Mouse (Mus musculus): Measurements from ENCODE around the gene Stat5b. TPM values are rescaled to one million over a fixed set of nuclear protein-coding genes. Genes with fewer than 3 reads are reported as not detected.

Gene Stat5b
- polyA plus RNA-seq, 1 experiment from 2014 or later = 20.6 TPM

DNA sequence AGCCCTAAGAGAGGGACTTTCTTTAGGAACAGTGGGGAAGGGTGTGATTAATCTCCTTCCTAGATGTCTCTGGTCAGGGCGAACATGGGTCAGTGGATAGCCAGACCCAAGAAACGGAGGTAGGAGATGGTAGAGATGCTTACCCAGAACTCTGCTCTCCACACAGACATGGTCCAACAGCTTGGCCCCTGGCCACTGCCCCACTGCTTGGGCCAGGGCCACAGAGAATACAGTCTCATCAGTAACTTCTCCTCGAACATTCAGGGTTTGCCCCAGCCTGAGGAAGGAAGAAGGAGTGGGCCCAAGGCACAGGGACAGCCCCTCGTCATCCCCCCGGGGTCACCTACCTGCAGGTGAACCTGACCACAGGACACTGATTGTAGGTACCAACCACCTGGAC is 82.7 kb downstream of the Stat5b start:
- peaks cover 13% of the 10 kb centered on the region for H3K4me1 ChIP-seq (replicated peaks)
- no peak overlapping the region for H3K4me2 ChIP-seq
- no peaks in the 10 kb centered on the region for H3K36me3 ChIP-seq (replicated peaks)
- H3K9ac ChIP-seq = no peak overlapping the region
- ATAC-seq (ENCODE audit: insufficient read depth) = no peak
- 69% methylated on average over 5 of the region's 5 CpGs for WGBS (ENCODE audit: insufficient replicate concordance)
- no peak overlapping the region for H3K4me3 ChIP-seq (replicated peaks)
- peaks cover 6% of the 10 kb centered on the region for H3K27me3 ChIP-seq
- H3K9me3 ChIP-seq (replicated peaks) = no peaks in the 10 kb centered on the region
- H3K27ac ChIP-seq (replicated peaks) = no peak overlapping the region

DNA sequence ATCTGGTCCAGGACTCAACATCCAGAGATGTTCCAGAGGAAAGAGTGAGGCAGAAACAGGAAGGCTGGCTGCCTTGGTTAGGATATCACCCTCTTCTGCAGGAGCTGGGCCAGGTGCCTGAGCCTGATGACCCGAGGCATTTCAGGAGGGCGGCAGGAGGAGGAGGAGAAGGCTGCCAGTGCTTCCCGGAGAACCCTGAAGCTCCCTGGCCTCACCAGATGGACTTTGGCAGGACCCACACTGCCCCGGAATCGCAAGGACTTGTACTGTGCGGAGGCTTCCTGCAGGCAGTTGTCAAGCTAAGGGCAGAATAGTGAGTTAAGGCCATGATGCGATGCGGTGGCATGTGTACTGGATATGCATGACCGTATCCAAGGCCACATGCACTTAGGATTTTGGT is 83.8 kb downstream of the Stat5b start:
- Histone ChIP-seq H3K4me1 (replicated peaks) (peaks cover 16% of the 10 kb centered on the region), H3K27me3 (peaks cover 18% of the 10 kb centered on the region), H3K4me2 (no peak overlapping the region), H3K9me3 (replicated peaks) (no peaks in the 10 kb centered on the region), H3K27ac (replicated peaks) (no peak overlapping the region), H3K36me3 (replicated peaks) (no peaks in the 10 kb centered on the region), H3K4me3 (replicated peaks) (no peak overlapping the region), H3K9ac (no peak overlapping the region)
- ATAC-seq (ENCODE audit: insufficient read depth) = no peak
- 78% methylated on average over 9 of the region's 9 CpGs for WGBS (ENCODE audit: insufficient replicate concordance)

- H3K27ac ChIP-seq (replicated peaks) = no peak within 1 kb of the TSS
- 70% methylated on average over 7 of the region's 7 CpGs for WGBS (ENCODE audit: insufficient replicate concordance)
- no peaks in the 10 kb centered on the region for H3K36me3 ChIP-seq (replicated peaks)
- H3K4me3 ChIP-seq (replicated peaks) = peak within 1 kb of the TSS; percentile 53
- peak within 1 kb of the TSS; percentile 81 for H3K4me2 ChIP-seq
- no peaks in the 10 kb centered on the region for H3K9me3 ChIP-seq (replicated peaks)
- ATAC-seq (ENCODE audit: insufficient read depth) = no peak
- peaks cover 26% of the 10 kb centered on the region for H3K4me1 ChIP-seq (replicated peaks)
- H3K9ac ChIP-seq = no peak within 1 kb of the TSS; the same call in 1 of the 2 replicates
- H3K27me3 ChIP-seq = peaks cover 54% of the 10 kb centered on the region
Observed at GRCm38 (mm10) chr11:100762831-100763230, 87.7 kb downstream of the Stat5b start, which contains the start of gene Hcrt. Gene Hcrt (minus strand): TSS chr11:100762931.

- Histone ChIP-seq H3K36me3 (replicated peaks) (no peaks in the 10 kb centered on the region), H3K27me3 (peaks cover 66% of the 10 kb centered on the region), H3K9me3 (replicated peaks) (no peaks in the 10 kb centered on the region), H3K9ac (no peak overlapping the region; the same call in 1 of the 2 replicates), H3K27ac (replicated peaks) (no peak overlapping the region), H3K4me1 (replicated peaks) (peaks cover 26% of the 10 kb centered on the region), H3K4me3 (replicated peaks) (peak overlapping the region; percentile 53), H3K4me2 (peak overlapping the region; percentile 81)
- under 1% methylated on average over 27 of the region's 27 CpGs for WGBS (ENCODE audit: insufficient replicate concordance)
- peak; percentile 61 for ATAC-seq (ENCODE audit: insufficient read depth)
Observed at GRCm38 (mm10) chr11:100761547-100762045, 88.9 kb downstream of the Stat5b start.

GRCm38 (mm10) chr11:100759611-100760233 is 90.8 kb downstream of the Stat5b start, which contains the start of gene Kcnh4:
Gene Kcnh4 (minus strand): TSS chr11:100759942.
- Histone ChIP-seq H3K4me2 (peak within 1 kb of the TSS; percentile 72), H3K36me3 (replicated peaks) (no peaks in the 10 kb centered on the region), H3K9me3 (replicated peaks) (no peaks in the 10 kb centered on the region), H3K4me1 (replicated peaks) (peaks cover 26% of the 10 kb centered on the region), H3K4me3 (replicated peaks) (peak within 1 kb of the TSS; percentile 44), H3K27me3 (peaks cover 84% of the 10 kb centered on the region), H3K27ac (replicated peaks) (no peak within 1 kb of the TSS), H3K9ac (no peak within 1 kb of the TSS)
- 0 out of 2 replicates have a peak, but pooled peaks have one; percentile 22 for ATAC-seq (ENCODE audit: insufficient read depth)
- under 1% methylated on average over 51 of the region's 51 CpGs for WGBS (ENCODE audit: insufficient replicate concordance)

DNA sequence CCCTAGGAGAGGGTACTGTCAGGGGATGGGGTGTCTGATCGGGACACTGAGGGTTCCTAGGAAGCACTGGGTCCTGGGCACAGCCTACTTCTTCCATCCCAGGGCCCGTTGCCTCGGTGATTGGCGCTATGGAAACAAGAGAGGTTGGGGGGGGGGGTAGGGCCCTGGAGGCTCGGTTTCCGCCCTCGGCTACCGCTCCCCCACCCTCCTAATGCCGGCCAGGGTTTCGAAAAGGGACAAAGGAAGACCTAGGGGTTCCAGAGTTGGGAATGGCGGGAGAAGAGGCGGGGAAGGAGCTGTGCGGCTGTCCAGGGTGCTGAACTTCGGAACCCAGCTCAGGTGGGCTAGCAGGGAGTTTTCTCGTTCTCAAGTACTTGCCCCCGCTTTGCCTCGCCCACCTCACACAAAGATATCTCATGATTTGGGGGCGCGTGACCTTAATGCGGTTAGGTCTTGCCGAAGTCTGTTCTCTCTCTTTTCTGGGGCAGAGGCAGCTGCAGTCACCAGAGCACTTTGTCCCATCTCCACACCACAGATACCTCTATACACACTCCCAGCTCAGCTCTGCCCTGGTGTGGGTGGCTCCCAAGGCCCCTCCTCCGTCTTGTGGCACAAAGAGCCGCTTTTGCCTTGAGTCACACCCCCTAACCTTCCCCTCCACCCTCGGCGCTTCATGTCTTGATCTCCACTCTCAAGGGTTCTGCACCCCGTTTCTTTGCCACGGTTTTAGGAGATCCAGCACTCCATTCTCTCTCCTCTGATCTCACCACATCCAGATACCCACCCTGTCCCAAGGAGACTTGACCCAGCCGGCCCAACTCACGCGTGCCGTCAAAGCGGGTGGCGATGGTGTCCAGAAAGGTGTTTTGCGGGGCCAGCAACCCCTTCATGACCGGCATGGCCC is 91.6 kb downstream of the Stat5b start:
- peak overlapping the region; percentile 72 for H3K4me2 ChIP-seq
- no peak for ATAC-seq (ENCODE audit: insufficient read depth)
- no peak overlapping the region for H3K9ac ChIP-seq
- no peak overlapping the region for H3K27ac ChIP-seq (replicated peaks)
- peaks cover 26% of the 10 kb centered on the region for H3K4me1 ChIP-seq (replicated peaks)
- no peaks in the 10 kb centered on the region for H3K36me3 ChIP-seq (replicated peaks)
- H3K4me3 ChIP-seq (replicated peaks) = peak overlapping the region; percentile 44
- WGBS (ENCODE audit: insufficient replicate concordance) = 3% methylated on average over 35 of the region's 35 CpGs
- no peaks in the 10 kb centered on the region for H3K9me3 ChIP-seq (replicated peaks)
- H3K27me3 ChIP-seq = peaks cover 92% of the 10 kb centered on the region

DNA sequence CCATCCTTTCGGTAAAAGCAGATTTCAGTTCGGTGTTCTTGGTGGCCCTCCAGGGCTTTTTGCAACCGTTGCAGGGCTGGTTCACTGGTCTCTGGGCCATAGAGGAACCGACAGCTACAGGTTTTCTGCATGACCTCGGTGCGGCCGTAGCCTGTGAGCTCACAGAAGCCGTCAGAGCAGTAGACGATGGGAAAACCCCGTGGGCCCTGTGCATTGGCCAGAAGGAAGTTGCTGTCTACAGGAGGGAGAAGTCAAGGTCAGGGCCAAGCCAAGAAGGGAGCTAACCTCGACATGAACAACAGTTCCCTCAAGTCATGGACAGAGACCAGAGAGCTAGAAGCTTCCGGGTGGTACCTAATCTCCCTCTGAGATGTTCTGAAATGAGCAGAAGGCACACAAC is 93.0 kb downstream of the Stat5b start:
- WGBS (ENCODE audit: insufficient replicate concordance) = 59% methylated on average over 12 of the region's 12 CpGs

GRCm38 (mm10) chr11:100756476-100756875 is 94.0 kb downstream of the Stat5b start:
- Histone ChIP-seq H3K27ac (replicated peaks) (no peak overlapping the region), H3K4me1 (replicated peaks) (peaks cover 20% of the 10 kb centered on the region), H3K4me3 (replicated peaks) (no peak overlapping the region), H3K27me3 (peaks cover 94% of the 10 kb centered on the region), H3K4me2 (no peak overlapping the region), H3K9me3 (replicated peaks) (no peaks in the 10 kb centered on the region), H3K9ac (no peak overlapping the region), H3K36me3 (replicated peaks) (no peaks in the 10 kb centered on the region)
- 57% methylated on average over 6 of the region's 6 CpGs for WGBS (ENCODE audit: insufficient replicate concordance)
- no peak for ATAC-seq (ENCODE audit: insufficient read depth)

More for the DNA sequence above, 93.0 kb downstream of the Stat5b start:
- Histone ChIP-seq H3K4me1 (replicated peaks) (peaks cover 26% of the 10 kb centered on the region), H3K4me3 (replicated peaks) (no peak overlapping the region), H3K9me3 (replicated peaks) (no peaks in the 10 kb centered on the region), H3K4me2 (no peak overlapping the region), H3K36me3 (replicated peaks) (no peaks in the 10 kb centered on the region), H3K9ac (no peak overlapping the region), H3K27me3 (peaks cover 94% of the 10 kb centered on the region), H3K27ac (replicated peaks) (no peak overlapping the region)
- no peak for ATAC-seq (ENCODE audit: insufficient read depth)

DNA sequence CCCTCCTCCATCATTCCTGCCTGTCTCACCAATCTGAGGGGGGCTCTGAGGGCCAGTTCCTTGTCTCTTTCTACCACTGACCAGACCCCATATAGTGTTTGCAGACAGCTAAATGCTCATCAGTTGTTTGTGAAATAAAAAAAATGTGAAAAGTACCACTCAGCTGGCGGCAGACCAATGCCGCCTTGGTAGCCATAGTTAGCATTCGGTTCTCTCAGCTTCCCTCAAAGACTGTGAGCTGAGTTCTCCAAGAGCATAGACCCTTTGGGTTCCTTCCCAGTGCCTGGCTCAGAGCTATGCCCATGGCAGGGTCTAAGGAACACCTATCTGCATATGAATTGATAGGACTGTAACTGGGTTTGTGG is 95.8 kb downstream of the Stat5b start:
- no peaks in the 10 kb centered on the region for H3K36me3 ChIP-seq (replicated peaks)
- 84% methylated on average over 3 of the region's 3 CpGs for WGBS (ENCODE audit: insufficient replicate concordance)
- peaks cover 8% of the 10 kb centered on the region for H3K4me1 ChIP-seq (replicated peaks)
- H3K27ac ChIP-seq (replicated peaks) = no peak overlapping the region
- no peak overlapping the region for H3K4me2 ChIP-seq
- no peak for ATAC-seq (ENCODE audit: insufficient read depth)
- H3K9me3 ChIP-seq (replicated peaks) = no peaks in the 10 kb centered on the region
- H3K9ac ChIP-seq = no peak overlapping the region
- peaks cover 90% of the 10 kb centered on the region for H3K27me3 ChIP-seq
- no peak overlapping the region for H3K4me3 ChIP-seq (replicated peaks)

DNA sequence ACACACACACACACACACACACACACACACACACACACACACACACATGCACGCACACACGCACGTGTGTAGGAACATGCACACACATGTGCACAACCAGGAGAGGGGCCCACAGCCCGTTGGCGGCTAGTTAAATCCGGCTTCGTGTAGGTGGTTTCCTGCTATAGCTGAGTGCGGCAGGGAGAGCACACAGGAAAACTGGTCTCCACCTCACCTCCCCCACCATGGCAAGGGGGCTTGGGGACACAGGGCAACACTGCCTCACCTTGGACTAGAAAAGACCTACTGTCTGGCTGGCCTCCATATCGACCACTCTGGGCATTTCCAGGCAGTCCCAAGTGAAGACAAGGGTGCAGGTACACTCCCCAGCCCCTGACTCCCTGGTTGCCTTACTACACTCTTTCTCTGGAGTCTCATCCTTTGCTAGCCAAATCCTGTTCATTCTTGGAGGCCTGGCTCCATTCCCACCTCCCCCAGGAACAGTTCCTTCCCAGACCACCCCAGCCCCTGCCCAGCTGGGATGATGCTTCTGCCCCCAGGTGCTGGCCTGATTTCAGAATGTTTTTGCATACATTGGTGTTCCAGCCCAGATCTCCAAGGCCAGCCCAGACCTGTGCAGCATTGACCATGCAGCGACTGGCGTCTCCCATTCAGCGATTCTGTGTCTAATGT is 96.4 kb downstream of the Stat5b start:
- no peak overlapping the region for H3K4me2 ChIP-seq
- peaks cover 3% of the 10 kb centered on the region for H3K4me1 ChIP-seq (replicated peaks)
- peaks cover 90% of the 10 kb centered on the region for H3K27me3 ChIP-seq
- no peak overlapping the region for H3K27ac ChIP-seq (replicated peaks)
- 68% methylated on average over 12 of the region's 12 CpGs for WGBS (ENCODE audit: insufficient replicate concordance)
- no peak overlapping the region for H3K4me3 ChIP-seq (replicated peaks)
- H3K9ac ChIP-seq = no peak overlapping the region
- no peak for ATAC-seq (ENCODE audit: insufficient read depth)
- no peaks in the 10 kb centered on the region for H3K9me3 ChIP-seq (replicated peaks)
- no peaks in the 10 kb centered on the region for H3K36me3 ChIP-seq (replicated peaks)

DNA sequence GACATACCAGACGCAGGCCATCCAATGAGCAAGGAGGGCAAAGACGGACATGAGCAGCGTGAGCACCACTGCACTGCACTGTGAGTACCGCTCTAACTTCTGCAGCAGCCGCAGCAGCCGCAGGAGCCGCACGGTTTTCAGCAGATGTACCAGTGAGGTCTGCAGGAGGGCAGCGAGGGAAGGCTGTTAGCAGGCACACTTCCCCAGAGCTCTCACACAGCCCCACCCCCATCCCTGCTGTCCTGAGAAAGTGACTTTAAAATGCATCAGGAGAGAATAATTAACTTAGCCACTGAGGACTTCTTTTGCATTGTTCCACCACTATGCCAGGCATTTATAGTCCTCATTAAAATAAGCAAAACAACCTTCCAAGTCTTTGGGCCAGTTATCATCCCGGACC is 98.2 kb downstream of the Stat5b start:
- peaks cover 89% of the 10 kb centered on the region for H3K27me3 ChIP-seq

More for the DNA sequence above, 98.2 kb downstream of the Stat5b start:
- H3K27ac ChIP-seq (replicated peaks) = no peak overlapping the region
- no peak overlapping the region for H3K4me2 ChIP-seq
- H3K4me1 ChIP-seq (replicated peaks) = peaks cover 4% of the 10 kb centered on the region
- H3K36me3 ChIP-seq (replicated peaks) = no peaks in the 10 kb centered on the region
- 40% methylated on average over 10 of the region's 10 CpGs for WGBS (ENCODE audit: insufficient replicate concordance)
- no peak for ATAC-seq (ENCODE audit: insufficient read depth)
- H3K9me3 ChIP-seq (replicated peaks) = no peaks in the 10 kb centered on the region
- no peak overlapping the region for H3K4me3 ChIP-seq (replicated peaks)
- H3K9ac ChIP-seq = no peak overlapping the region
